9 mouse cellular contexts compared by ENCODE assay signal in genomic region chr7:105777316-105777715, GRCm38 (mm10). TPM values are rescaled to one million over a fixed set of nuclear protein-coding genes. Genes with fewer than 3 reads are reported as not detected.
A peak's percentile ranks its signal among the peaks of the same experiment; 100 is the strongest.
DNase-seq lines count a peak whose midpoint lies in the region; ATAC-seq and TF ChIP-seq lines count a peak whose summit lies in the region.
"Had no signal": no experiment of that assay in that cellular context is flagged by ENCODE, and none has a peak within 500 bp of the region (broad histone marks: within the 10 kb centered on the region; RNA-seq: fewer than 3 reads in every experiment).

No protein-coding gene starts in this region.

- no peaks in the 10 kb centered on the region for H3K27me3 ChIP-seq in kidney, postnatal 0 days (ENCODE audit: insufficient read depth, low read length)
- no peaks in the 10 kb centered on the region for H3K27me3 ChIP-seq in hindbrain, embryonic 15.5 days
- no peaks in the 10 kb centered on the region for H3K27me3 ChIP-seq in neural tube, embryonic 15.5 days (replicated peaks)

- ATAC-seq in kidney, postnatal 0 days (replicated peaks; ENCODE audit: low FRiP score, low read depth), result no peak
- ATAC-seq in hindbrain, embryonic 15.5 days (ENCODE audit: low FRiP score, low read depth), result no peak
- ATAC-seq in neural tube, embryonic 15.5 days (ENCODE audit: low FRiP score), result no peak

- H3K36me3 ChIP-seq in kidney, postnatal 0 days (ENCODE audit: insufficient read depth, low read length), result peaks cover 9% of the 10 kb centered on the region; the same call in 1 of the 2 replicates
- H3K36me3 ChIP-seq in hindbrain, embryonic 15.5 days, result peaks cover 38% of the 10 kb centered on the region
- peaks cover 42% of the 10 kb centered on the region for H3K36me3 ChIP-seq in neural tube, embryonic 15.5 days

- DNase-seq in heart, adult 11 months, result peak; percentile 85
- DNase-seq in heart, adult 8-10 months (ENCODE audit: low spot score), result no peak
- DNase-seq in kidney, postnatal 0 days (ENCODE audit: low spot score), result no peak
- DNase-seq in kidney, postnatal 10 days, result no peak
- DNase-seq in gastrocnemius, postnatal 25 days, result no peak
- DNase-seq in kidney, adult 18-20 months, result no peak

- H3K4me1 ChIP-seq in kidney, postnatal 0 days (replicated peaks; ENCODE audit: insufficient read depth, low read length), result peaks cover 36% of the 10 kb centered on the region
- peaks cover 73% of the 10 kb centered on the region for H3K4me1 ChIP-seq in hindbrain, embryonic 15.5 days (replicated peaks)
- H3K4me1 ChIP-seq in neural tube, embryonic 15.5 days, result peaks cover 71% of the 10 kb centered on the region

- H3K9ac ChIP-seq in kidney, postnatal 0 days (ENCODE audit: low read depth, low read length), result no peak overlapping the region
- no peak overlapping the region for H3K9ac ChIP-seq in hindbrain, embryonic 15.5 days
- no peak overlapping the region for H3K9ac ChIP-seq in neural tube, embryonic 15.5 days (replicated peaks)

- WGBS in kidney, postnatal 0 days, result 89% methylated on average over 1 of the region's 1 CpGs
- WGBS in hindbrain, embryonic 15.5 days, result 87% methylated on average over 1 of the region's 1 CpGs
- 79% methylated on average over 1 of the region's 1 CpGs for WGBS in neural tube, embryonic 15.5 days

- H3K27ac ChIP-seq in kidney, postnatal 0 days, result peak overlapping the region; percentile 87
- H3K27ac ChIP-seq in hindbrain, embryonic 15.5 days (replicated peaks), result no peak overlapping the region
- H3K27ac ChIP-seq in neural tube, embryonic 15.5 days (replicated peaks), result peak overlapping the region; percentile 78; the same call in 1 of the 2 replicates

- no peak overlapping the region for H3K4me3 ChIP-seq in kidney, postnatal 0 days (replicated peaks; ENCODE audit: low read depth, low read length)
- H3K4me3 ChIP-seq in hindbrain, embryonic 15.5 days, result no peak overlapping the region
- H3K4me3 ChIP-seq in neural tube, embryonic 15.5 days (replicated peaks), result no peak overlapping the region
- H3K4me3 ChIP-seq: left cerebral cortex, adult 2 months had no signal

- H3K9me3 ChIP-seq in kidney, postnatal 0 days (replicated peaks; ENCODE audit: low read length), result no peaks in the 10 kb centered on the region
- no peaks in the 10 kb centered on the region for H3K9me3 ChIP-seq in hindbrain, embryonic 15.5 days
- H3K9me3 ChIP-seq in neural tube, embryonic 15.5 days (replicated peaks), result no peaks in the 10 kb centered on the region

- no peak for TF ChIP-seq CTCF in kidney, postnatal 0 days (IDR thresholded peaks at IDR 0.05; ENCODE audit: low read depth)

- peak overlapping the region; percentile 35 for H3K4me2 ChIP-seq in kidney, postnatal 0 days (ENCODE audit: low read length)
- H3K4me2 ChIP-seq in hindbrain, embryonic 15.5 days, result peak overlapping the region; percentile 27; the same call in 1 of the 2 replicates
- peak overlapping the region; percentile 44 for H3K4me2 ChIP-seq in neural tube, embryonic 15.5 days

RNA-seq across cellular contexts. Expression of gene Dchs1, which starts 10.1 kb away (rescaled TPM):
- total RNA-seq in heart, adult 8-10 months (2022), result 1 to 10 TPM; 4.3 to 8.7 (median 7.3) TPM
- polyA plus RNA-seq in kidney, postnatal 0 days (2015; fragmentation: Nextera tagmentation; extraction: Ambion mirVana), result 5.6 and 6.1 TPM in 2 replicates
- 14.3 and 14.8 TPM in 2 replicates for polyA plus RNA-seq in hindbrain, embryonic 15.5 days (2015; fragmentation: Nextera tagmentation; extraction: Ambion mirVana)
- 10.0 and 10.8 TPM in 2 replicates for polyA plus RNA-seq in neural tube, embryonic 15.5 days (2015; fragmentation: Nextera tagmentation; extraction: Ambion mirVana)
- 1 to 10 TPM; 4.3 to 5.3 TPM for total RNA-seq in gastrocnemius, postnatal 25 days (2021)

RNA-seq across cellular contexts. Expression of gene Tpp1, which starts 25.3 kb away (rescaled TPM):
- total RNA-seq in heart, adult 8-10 months (2022), result 10 to 100 TPM; 39.0 to 57.8 (median 45.5) TPM
- 114 and 123 TPM in 2 replicates for polyA plus RNA-seq in kidney, postnatal 0 days (2015; fragmentation: Nextera tagmentation; extraction: Ambion mirVana)
- polyA plus RNA-seq in hindbrain, embryonic 15.5 days (2015; fragmentation: Nextera tagmentation; extraction: Ambion mirVana), result 45.7 and 46.2 TPM in 2 replicates
- 41.4 and 50.2 TPM in 2 replicates for polyA plus RNA-seq in neural tube, embryonic 15.5 days (2015; fragmentation: Nextera tagmentation; extraction: Ambion mirVana)
- 10 to 100 TPM; 37.5 to 38.7 TPM for total RNA-seq in gastrocnemius, postnatal 25 days (2021)

RNA-seq across cellular contexts. Expression of gene Taf10, which starts 33.2 kb away (rescaled TPM):
- total RNA-seq in heart, adult 8-10 months (2022), result 100 to 1,000 TPM; 102 to 119 (median 112) TPM
- polyA plus RNA-seq in kidney, postnatal 0 days (2015; fragmentation: Nextera tagmentation; extraction: Ambion mirVana), result 139 and 167 TPM in 2 replicates
- 100 and 110 TPM in 2 replicates for polyA plus RNA-seq in hindbrain, embryonic 15.5 days (2015; fragmentation: Nextera tagmentation; extraction: Ambion mirVana)
- polyA plus RNA-seq in neural tube, embryonic 15.5 days (2015; fragmentation: Nextera tagmentation; extraction: Ambion mirVana), result 101 and 102 TPM in 2 replicates
- total RNA-seq in gastrocnemius, postnatal 25 days (2021), result 10 to 100 TPM; 79.5 to 84.6 TPM

RNA-seq across cellular contexts. Expression of gene Mrpl17, which starts 33.6 kb away (rescaled TPM):
- 100 to 1,000 TPM; 123 to 132 (median 127) TPM for total RNA-seq in heart, adult 8-10 months (2022)
- polyA plus RNA-seq in kidney, postnatal 0 days (2015; fragmentation: Nextera tagmentation; extraction: Ambion mirVana), result 415 and 457 TPM in 2 replicates
- polyA plus RNA-seq in hindbrain, embryonic 15.5 days (2015; fragmentation: Nextera tagmentation; extraction: Ambion mirVana), result 178 and 195 TPM in 2 replicates
- polyA plus RNA-seq in neural tube, embryonic 15.5 days (2015; fragmentation: Nextera tagmentation; extraction: Ambion mirVana), result 189 and 232 TPM in 2 replicates
- 100 to 1,000 TPM in 1 of 2 experiments, 10 to 100 TPM in 1; 98.2 to 104 TPM for total RNA-seq in gastrocnemius, postnatal 25 days (2021)

RNA-seq across cellular contexts. Expression of gene Rrp8, which starts 40.1 kb away (rescaled TPM):
- total RNA-seq in heart, adult 8-10 months (2022), result 10 to 100 TPM in 3 of 4 experiments, 1 to 10 TPM in 1; 8.8 to 10.4 (median 10.2) TPM
- 34.4 and 36.3 TPM in 2 replicates for polyA plus RNA-seq in kidney, postnatal 0 days (2015; fragmentation: Nextera tagmentation; extraction: Ambion mirVana)
- polyA plus RNA-seq in hindbrain, embryonic 15.5 days (2015; fragmentation: Nextera tagmentation; extraction: Ambion mirVana), result 24.9 and 26.0 TPM in 2 replicates
- 27.8 and 28.8 TPM in 2 replicates for polyA plus RNA-seq in neural tube, embryonic 15.5 days (2015; fragmentation: Nextera tagmentation; extraction: Ambion mirVana)
- total RNA-seq in gastrocnemius, postnatal 25 days (2021), result 1 to 10 TPM; 8.9 to 9.0 TPM
